Mouse (Mus musculus) kidney, postnatal 10 days (tissue): Measurements from ENCODE around the gene Irs3.
"Not testable (repeated sequence)": the region's sequence is repeated elsewhere in the genome, so short reads cannot be mapped to it uniquely, and the experiment has no call there.

ENCODE experiments used
- DNase-seq: peaks from one replicate; pipeline ENCODE4 v3.0.0; 2021; ENCODE audit warnings: mixed read lengths

Irs3 gene

GRCm38 (mm10) chr5:137614921-137615320, 30.6 kb downstream of the Irs3 start:
- DNase-seq = not testable (repeated sequence)

GRCm38 (mm10) chr5:137613550-137613949, 32.0 kb downstream of the Irs3 start, which contains the start of gene Pcolce:
Gene Pcolce, minus strand, starts transcription at chr5:137613784.
- peak; percentile 47 for DNase-seq

- no peak for DNase-seq
Measured at GRCm38 (mm10) chr5:137613076-137613475, 32.4 kb downstream of the Irs3 start.

GRCm38 (mm10) chr5:137611245-137611602, 34.3 kb downstream of the Irs3 start:
- peak; percentile 83 for DNase-seq

GRCm38 (mm10) chr5:137610548-137611244, 34.8 kb downstream of the Irs3 start:
- DNase-seq = peak; percentile 89

- no peak for DNase-seq
Measured at GRCm38 (mm10) chr5:137610056-137610455, 35.5 kb downstream of the Irs3 start.

- no peak for DNase-seq
Measured at GRCm38 (mm10) chr5:137609292-137609691, 36.2 kb downstream of the Irs3 start.

- DNase-seq = peak; percentile 32
Measured at GRCm38 (mm10) chr5:137608654-137609190, 36.8 kb downstream of the Irs3 start.

GRCm38 (mm10) chr5:137607860-137608653, 37.5 kb downstream of the Irs3 start:
- peak; percentile 28 for DNase-seq

- DNase-seq = peak; percentile 61
Measured at GRCm38 (mm10) chr5:137601365-137601729, 44.2 kb downstream of the Irs3 start.

GRCm38 (mm10) chr5:137600619-137601364, 44.7 kb downstream of the Irs3 start, which contains the start of gene Mospd3:
Gene Mospd3, minus strand, starts transcription at chr5:137601058.
- peak; percentile 98 for DNase-seq

GRCm38 (mm10) chr5:137600281-137600618, 45.3 kb downstream of the Irs3 start:
- no peak for DNase-seq

- DNase-seq = peak; percentile 31
Measured at GRCm38 (mm10) chr5:137599600-137599999, 45.9 kb downstream of the Irs3 start.

GRCm38 (mm10) chr5:137598100-137598826, 47.3 kb downstream of the Irs3 start:
- no peak for DNase-seq

- no peak for DNase-seq
Measured at GRCm38 (mm10) chr5:137597625-137598024, 47.9 kb downstream of the Irs3 start.

GRCm38 (mm10) chr5:137596601-137597261, 48.8 kb downstream of the Irs3 start:
- DNase-seq = no peak

GRCm38 (mm10) chr5:137595921-137596320, 49.6 kb downstream of the Irs3 start:
- no peak for DNase-seq
